Mouse (Mus musculus) stomach, postnatal 0 days (tissue): ENCODE measurements around the gene Pitpnm2.

ENCODE experiments used
- CTCF ChIP-seq: IDR thresholded peaks from 2 replicates; pipeline ENCODE4 v1.5.1; 2016; ENCODE audit warnings: antibody characterized with exemption, low read depth, mild to moderate bottlenecking, moderate library complexity
- EP300 ChIP-seq: optimal IDR thresholded peaks from 2 replicates; pipeline ENCODE3; 2016; ENCODE audit warnings: antibody characterized with exemption

- TF ChIP-seq EP300 = no peak
- TF ChIP-seq CTCF = no peak
These were observed 35.7 kb downstream of the Pitpnm2 start for GRCm38 (mm10) chr5:124213588-124214469.
